Mouse (Mus musculus) CH12.LX (cell line): ENCODE results near the gene Znrd1as. TPM values are rescaled to one million over a fixed set of nuclear protein-coding genes. Genes with fewer than 3 reads are reported as not detected.

Experiments used
- DNase-seq: peaks from one replicate; pipeline ENCODE4 v3.0.0-alpha.2; 2013; ENCODE audit errors: extremely low read depth
- H3K27ac ChIP-seq: 2 replicates; pipeline ENCODE4 v1.5.1; 2012; ENCODE audit warnings: low read depth, mild to moderate bottlenecking, control low read depth, moderate library complexity; ENCODE audit not compliant: insufficient read depth
- H3K27me3 ChIP-seq: replicated peaks from 2 replicates; pipeline ENCODE3; 2012; ENCODE audit warnings: inconsistent platforms
- H3K36me3 ChIP-seq, 2 experiments: replicated peaks in 1 of 2; 2 replicates each; pipeline versions ENCODE3 to v1.6.1; 2012; ENCODE audit warnings: inconsistent platforms in 1 of 2, low read length in 1 of 2, mild to moderate bottlenecking in 1 of 2, mixed read lengths in 1 of 2, moderate library complexity in 1 of 2; ENCODE audit not compliant: control insufficient read depth in 1 of 2, insufficient read depth in 1 of 2
- H3K4me1 ChIP-seq, 2 experiments: 2 replicates each; pipeline ENCODE4 v1.6.1; 2012; ENCODE audit warnings: inconsistent platforms in 1 of 2, moderate library complexity in 1 of 2; ENCODE audit not compliant: insufficient read depth in 2 of 2, control insufficient read depth in 1 of 2
- H3K4me2 ChIP-seq: 2 replicates; pipeline ENCODE4 v1.6.1; 2012; ENCODE audit warnings: low read depth, mild to moderate bottlenecking, control low read depth; ENCODE audit not compliant: poor library complexity, insufficient read depth, severe bottlenecking
- H3K4me3 ChIP-seq, 3 experiments: fragments of 150-350 bp in 1 of 3; sonication (generic) in 1 of 3; replicated peaks in 1 of 3; 2 replicates each; pipeline versions ENCODE3 to v1.5.1; 2011 to 2012; ENCODE audit warnings: low read depth in 2 of 3, low read length in 2 of 3, mild to moderate bottlenecking in 2 of 3, moderate library complexity in 2 of 3, control low read depth in 1 of 3, improper control_type of control experiment in 1 of 3, inconsistent platforms in 1 of 3, mixed read lengths in 1 of 3; ENCODE audit not compliant: poor library complexity in 1 of 3
- H3K79me2 ChIP-seq: replicated peaks from 2 replicates; pipeline ENCODE4 v1.6.1; 2012; ENCODE audit warnings: mild to moderate bottlenecking, moderate library complexity; ENCODE audit not compliant: control insufficient read depth, poor library complexity, insufficient read depth, severe bottlenecking; ENCODE audit errors: extremely low read depth
- H3K9ac ChIP-seq: 2 replicates; pipeline ENCODE4 v1.6.1; 2012; ENCODE audit warnings: low read depth, mild to moderate bottlenecking, control low read depth, moderate library complexity; ENCODE audit not compliant: insufficient read depth
- H3K9me3 ChIP-seq: replicated peaks from 2 replicates; pipeline ENCODE3; 2012; ENCODE audit warnings: low read length, inconsistent platforms, mixed read lengths
- BHLHE40 ChIP-seq: IDR thresholded peaks from 2 replicates; pipeline ENCODE4 v1.6.1; 2011; ENCODE audit warnings: mild to moderate bottlenecking, low read depth, low read length, improper control_type of control experiment
- CHD1 ChIP-seq: IDR thresholded peaks from 2 replicates; pipeline ENCODE4 v1.6.1; 2012; ENCODE audit warnings: low read depth, low read length, improper control_type of control experiment, inconsistent platforms
- CHD2 ChIP-seq: IDR thresholded peaks from 2 replicates; pipeline ENCODE4 v1.6.1; 2011; ENCODE audit warnings: low read length, improper control_type of control experiment
- CTCF ChIP-seq, 2 experiments: IDR thresholded peaks in 1 of 2; conservative IDR thresholded peaks in 1 of 2; 2 replicates each; pipeline ENCODE4 v1.5.1; 2011 to 2012; ENCODE audit warnings: low read depth in 2 of 2, low read length in 2 of 2, improper control_type of control experiment in 1 of 2, inconsistent platforms in 1 of 2, mild to moderate bottlenecking in 1 of 2, moderate library complexity in 1 of 2
- E2F4 ChIP-seq: IDR thresholded peaks from 2 replicates; pipeline ENCODE4 v1.6.1; 2011; ENCODE audit warnings: low read depth, low read length, improper control_type of control experiment; ENCODE audit not compliant: insufficient replicate concordance
- ELF1 ChIP-seq: IDR thresholded peaks from 2 replicates; pipeline ENCODE4 v1.6.1; 2014; ENCODE audit warnings: low read depth, mild to moderate bottlenecking, inconsistent platforms, low read length, improper control_type of control experiment
- ETS1 ChIP-seq: conservative IDR thresholded peaks from 2 replicates; pipeline ENCODE4 v1.6.1; 2012; ENCODE audit warnings: low read depth, mild to moderate bottlenecking, inconsistent platforms, low read length, improper control_type of control experiment, moderate library complexity
- GABPA ChIP-seq: IDR thresholded peaks from 2 replicates; pipeline ENCODE4 v1.6.1; 2012; ENCODE audit warnings: low read depth, low read length, improper control_type of control experiment, inconsistent platforms; ENCODE audit not compliant: insufficient replicate concordance
- HCFC1 ChIP-seq: IDR thresholded peaks from 2 replicates; pipeline ENCODE4 v1.6.1; 2012; ENCODE audit warnings: low read depth, mild to moderate bottlenecking, inconsistent platforms, low read length, improper control_type of control experiment
- IRF4 ChIP-seq: IDR thresholded peaks from 2 replicates; pipeline ENCODE4 v1.6.1; 2014; ENCODE audit warnings: low read depth, mild to moderate bottlenecking, inconsistent platforms, low read length, improper control_type of control experiment
- JUN ChIP-seq: IDR thresholded peaks from 2 replicates; pipeline ENCODE4 v1.6.1; 2011; ENCODE audit warnings: low read depth, mild to moderate bottlenecking, low read length, improper control_type of control experiment, moderate library complexity; ENCODE audit not compliant: insufficient read depth
- JUND ChIP-seq: conservative IDR thresholded peaks from 2 replicates; pipeline ENCODE4 v1.6.1; 2011; ENCODE audit warnings: low read depth, low read length, improper control_type of control experiment
- KAT2A ChIP-seq: IDR thresholded peaks from 2 replicates; pipeline ENCODE4 v1.6.1; 2012; ENCODE audit warnings: low read length, improper control_type of control experiment, inconsistent platforms; ENCODE audit not compliant: insufficient replicate concordance
- MAFK ChIP-seq: IDR thresholded peaks from 2 replicates; pipeline ENCODE4 v1.6.1; 2011; ENCODE audit warnings: low read length, improper control_type of control experiment; ENCODE audit not compliant: insufficient replicate concordance
- MAX ChIP-seq: IDR thresholded peaks from 2 replicates; pipeline ENCODE4 v1.6.1; 2011; ENCODE audit warnings: low read length, improper control_type of control experiment
- MAZ ChIP-seq: IDR thresholded peaks from 2 replicates; pipeline ENCODE4 v1.6.1; 2012; ENCODE audit warnings: low read depth, mild to moderate bottlenecking, inconsistent platforms, low read length, improper control_type of control experiment, moderate library complexity
- MEF2A ChIP-seq: IDR thresholded peaks from 2 replicates; pipeline ENCODE4 v1.6.1; 2014; ENCODE audit warnings: low read depth, mild to moderate bottlenecking, inconsistent platforms, low read length, improper control_type of control experiment, borderline replicate concordance
- MXI1 ChIP-seq: IDR thresholded peaks from 2 replicates; pipeline ENCODE4 v1.6.1; 2011; ENCODE audit warnings: mild to moderate bottlenecking, low read depth, low read length, improper control_type of control experiment
- MYC ChIP-seq: IDR thresholded peaks from 2 replicates; pipeline ENCODE4 v1.6.1; 2011; ENCODE audit warnings: low read depth, mild to moderate bottlenecking, improper control_type of control experiment, low read length
- NELFE ChIP-seq: IDR thresholded peaks from 2 replicates; pipeline ENCODE4 v1.6.1; 2011; ENCODE audit warnings: low read depth, low read length, improper control_type of control experiment
- NRF1 ChIP-seq: IDR thresholded peaks from 2 replicates; pipeline ENCODE4 v1.6.1; 2014; ENCODE audit warnings: low read depth, mild to moderate bottlenecking, inconsistent platforms, low read length, improper control_type of control experiment, moderate library complexity
- POLR2A ChIP-seq: IDR thresholded peaks from 2 replicates; pipeline ENCODE4 v1.6.1; 2011; ENCODE audit warnings: low read depth, mild to moderate bottlenecking, improper control_type of control experiment, low read length
- POLR2AphosphoS2 ChIP-seq: IDR thresholded peaks from 2 replicates; pipeline ENCODE4 v1.6.1; 2011; ENCODE audit warnings: low read depth, low read length, improper control_type of control experiment
- RAD21 ChIP-seq: IDR thresholded peaks from 2 replicates; pipeline ENCODE4 v1.6.1; 2011; ENCODE audit warnings: low read depth, mild to moderate bottlenecking, low read length, improper control_type of control experiment, moderate library complexity
- RCOR1 ChIP-seq: conservative IDR thresholded peaks from 2 replicates; pipeline ENCODE4 v1.6.1; 2012; ENCODE audit warnings: low read depth, mild to moderate bottlenecking, inconsistent platforms, low read length, improper control_type of control experiment
- SIN3A ChIP-seq: IDR thresholded peaks from 2 replicates; pipeline ENCODE4 v1.6.1; 2012; ENCODE audit warnings: low read length, improper control_type of control experiment, inconsistent platforms
- SMC3 ChIP-seq: IDR thresholded peaks from 2 replicates; pipeline ENCODE4 v1.6.1; 2011; ENCODE audit warnings: low read depth, low read length, improper control_type of control experiment
- TBP ChIP-seq: conservative IDR thresholded peaks from 2 replicates; pipeline ENCODE4 v1.6.1; 2011; ENCODE audit warnings: low read depth, low read length, improper control_type of control experiment
- TCF12 ChIP-seq: IDR thresholded peaks from 2 replicates; pipeline ENCODE4 v1.6.1; 2014; ENCODE audit warnings: low read depth, mild to moderate bottlenecking, inconsistent platforms, low read length, improper control_type of control experiment
- UBTF ChIP-seq: IDR thresholded peaks from 2 replicates; pipeline ENCODE4 v1.6.1; 2012; ENCODE audit warnings: low read depth, mild to moderate bottlenecking, inconsistent platforms, low read length, improper control_type of control experiment, moderate library complexity
- USF1 ChIP-seq: IDR thresholded peaks from 2 replicates; pipeline ENCODE4 v1.6.1; 2014; ENCODE audit warnings: low read depth, mild to moderate bottlenecking, inconsistent platforms, low read length, improper control_type of control experiment
- ZC3H11A ChIP-seq: IDR thresholded peaks from 2 replicates; pipeline ENCODE4 v1.6.1; 2012; ENCODE audit warnings: low read depth, mild to moderate bottlenecking, inconsistent platforms, low read length, improper control_type of control experiment
- ZMIZ1 ChIP-seq: IDR thresholded peaks from 2 replicates; pipeline ENCODE4 v1.6.1; 2012; ENCODE audit warnings: low read depth, mild to moderate bottlenecking, inconsistent platforms, low read length, improper control_type of control experiment
- ZNF384 ChIP-seq: IDR thresholded peaks from 2 replicates; pipeline ENCODE4 v1.6.1; 2012; ENCODE audit warnings: low read depth, low read length, improper control_type of control experiment, inconsistent platforms
- dilution Hi-C: fragments of 300-500 bp; cut with MboI; formaldehyde crosslinking; loops from 2 replicates; pipeline ENCODE4 v1.14.3; 2020; ENCODE audit warnings: low sequenced_read_pairs; ENCODE audit not compliant: extremely low pct_unique_long_range_greater_than_20kb, extremely low pct_ligation_motif_present
- in situ Hi-C: fragments of 300-500 bp; cut with MboI; formaldehyde crosslinking; loops from 3 replicates; pipeline ENCODE4 v1.14.3; 2019; ENCODE audit warnings: low sequenced_read_pairs, low pct_ligation_motif_present, low pct_unique_long_range_greater_than_20kb, mixed read lengths
- polyA plus RNA-seq: library from polyadenylated mRNA; unstranded; fragments of >175 nt; gene quantifications from 2 replicates; pipeline ENCODE4 v1.2.1, GENCODE M21; 2012; ENCODE audit warnings: low read depth; ENCODE audit not compliant: insufficient read length
- total RNA-seq, 2 experiments: library from RNA; depleted of rRNA; stranded (reverse); fragments of 300-350 nt in 1 of 2; fragments of >200 nt in 1 of 2; gene quantifications; 2 replicates each; pipeline ENCODE4 v1.2.3; 2012 to 2014

Gene Znrd1as
- total RNA-seq (2012; rRNA removed) = 8.1 and 8.6 TPM in 2 replicates
- 8.5 and 8.6 TPM in 2 replicates for total RNA-seq (2014; rRNA removed)
- polyA plus RNA-seq = 9.3 and 13.0 TPM in 2 replicates

DNA sequence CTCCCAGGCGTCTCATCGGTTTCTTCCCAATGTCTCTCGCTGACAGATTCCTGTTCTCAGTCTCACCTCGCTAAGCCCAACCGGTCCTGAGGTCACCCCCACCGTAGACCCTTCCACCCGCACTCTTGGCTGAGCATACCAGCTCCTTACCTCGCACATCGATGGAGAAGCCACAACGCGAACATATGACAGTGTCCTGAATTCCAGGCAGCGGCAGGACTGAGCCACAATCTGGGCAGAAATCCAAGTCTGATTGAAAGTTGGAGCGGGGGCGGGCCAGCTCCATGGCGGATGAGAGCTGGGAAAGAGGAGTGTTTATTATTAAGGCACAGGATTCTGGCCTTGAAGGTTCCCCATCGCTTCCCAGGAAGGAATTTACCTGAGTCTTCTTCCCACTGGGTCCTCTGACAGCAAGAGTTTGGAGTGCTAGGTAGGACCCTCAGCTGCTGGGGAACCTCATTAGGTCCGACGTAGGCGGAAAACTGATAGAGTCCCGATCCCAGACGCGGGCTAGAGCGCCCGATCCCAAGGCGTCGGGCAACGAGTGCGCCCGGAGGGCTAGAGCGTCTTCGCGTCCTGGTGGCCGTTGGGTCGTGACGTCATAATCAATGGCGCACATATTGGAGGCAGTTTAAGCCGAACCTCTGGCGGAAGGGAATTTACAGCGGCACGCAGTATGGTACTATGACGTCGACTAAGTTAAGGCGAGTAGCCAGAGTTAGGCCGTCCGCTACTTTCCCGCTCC is at the start of gene Znrd1as, which contains the start of gene Znrd1:
Gene Znrd1as (plus strand): TSS at position 594 of the 745 bp plus-strand sequence.
Gene Znrd1 (minus strand): TSS at position 561 of the 745 bp plus-strand sequence.
- no peaks in the 10 kb centered on the region for H3K9me3 ChIP-seq
- peak within 1 kb of the TSS; percentile 95 for H3K9ac ChIP-seq
- peak within 1 kb of the TSS; percentile 93 for H3K4me2 ChIP-seq
- dilution Hi-C loops = no loop called here
- TF ChIP-seq SMC3 (no peak; the same call in 1 of the 2 replicates), MAFK (peak; percentile 36; the same call in 1 of the 2 replicates), SIN3A (peak; percentile 95), CTCF (conservative IDR thresholded peaks at IDR 0.05 in 1 of 2, IDR thresholded peaks at IDR 0.05 in 1 of 2; ENCODE audit: low read depth in 2 of 2, low read length in 2 of 2) (no peak), ZMIZ1 (peak; percentile 74; the same call in 1 of the 2 replicates), TCF12 (peak; percentile 95), MAX (peak; percentile 64), E2F4 (0 out of 2 replicates have a peak, but pooled peaks have one; percentile 65), ELF1 (peak; percentile 86), JUN (peak; percentile 54), MEF2A (peak; percentile 85), TBP (peak; percentile 94), UBTF (no peak), ZNF384 (no peak), GABPA (peak; percentile 99), CHD2 (no peak), NRF1 (peak; percentile 50), CHD1 (no peak), MXI1 (peak; percentile 75), JUND (peak; percentile 70), RCOR1 (peak; percentile 49; the same call in 1 of the 2 replicates), POLR2AphosphoS2 (no peak), MAZ (peak; percentile 46; the same call in 1 of the 2 replicates), NELFE (peak; percentile 65), USF1 (no peak), RAD21 (no peak), POLR2A (peak; percentile 82), ETS1 (peak; percentile 85), ZC3H11A (no peak), BHLHE40 (peak; percentile 34; the same call in 1 of the 2 replicates), HCFC1 (peak; percentile 93), KAT2A (peak; percentile 88; the same call in 1 of the 2 replicates), MYC (peak; percentile 79), IRF4 (peak; percentile 86)
- TF ChIP-seq, all 38 proteins: peak for 24
- Histone ChIP-seq H3K79me2 (peaks cover 16% of the 10 kb centered on the region), H3K4me3 (peak within 1 kb of the TSS; percentile 81 to 96 (median 94)), H3K27me3 (no peaks in the 10 kb centered on the region), H3K27ac (peak within 1 kb of the TSS; percentile 44), H3K36me3 (peaks cover 13 to 33% of the 10 kb centered on the region in 2 experiments), H3K4me1 (peaks cover 5 to 22% of the 10 kb centered on the region in 2 experiments; a peak in 3 of 4 replicates)
- in situ Hi-C loops = no loop called here
- peak; percentile 98 for DNase-seq
